ENCODE assay signal across 19 mouse cellular contexts in the genomic region with DNA sequence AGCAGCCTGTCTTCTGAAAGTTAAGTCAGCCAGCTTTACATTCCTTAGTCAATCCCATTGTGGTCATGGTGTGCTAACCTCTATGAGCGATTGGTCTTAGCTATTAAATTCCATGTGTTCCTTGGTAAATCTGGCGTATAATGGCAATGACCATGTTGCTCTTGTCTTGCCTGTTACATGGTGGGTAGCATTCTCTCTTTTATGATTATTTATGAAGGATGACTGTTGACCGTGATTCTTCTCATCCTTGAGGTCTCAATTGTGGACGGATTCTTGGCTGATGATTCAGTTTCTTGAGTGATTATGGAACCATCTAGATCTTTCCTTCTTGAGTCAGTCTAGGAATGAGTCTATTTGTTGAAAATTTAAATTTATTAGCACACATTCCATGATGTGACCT.
"Had no signal": no experiment of that assay in that cellular context is flagged by ENCODE, and none has a peak within 500 bp of the region (broad histone marks: within the 10 kb centered on the region; RNA-seq: fewer than 3 reads in every experiment).

No protein-coding gene starts in this region.

- H3K4me1 ChIP-seq: megakaryocyte, embryonic 14.5 days had no signal

- H3K27me3 ChIP-seq: lung, embryonic 15.5 days; midbrain, embryonic 12.5 days; neural tube, embryonic 13.5 days; neural tube, embryonic 15.5 days; stomach, embryonic 15.5 days had no signal

- DNase-seq: liver, postnatal 0 days; lung, adult 2 months; lung, postnatal 14 days; lung, postnatal 36 days; midbrain, embryonic 14.5 days; right cerebral cortex, postnatal 14 days; thymus, adult 2 months; thymus, postnatal 25 days; thymus, postnatal 4 days had no signal

- H3K4me3 ChIP-seq: lung, embryonic 15.5 days; megakaryocyte, embryonic 14.5 days; midbrain, embryonic 10.5 days; midbrain, embryonic 12.5 days; neural tube, embryonic 13.5 days; neural tube, embryonic 15.5 days; stomach, embryonic 15.5 days had no signal

- H3K4me2 ChIP-seq: lung, embryonic 15.5 days; midbrain, embryonic 12.5 days; neural tube, embryonic 13.5 days; neural tube, embryonic 15.5 days; stomach, embryonic 15.5 days had no signal

- H3K27ac ChIP-seq: lung, embryonic 15.5 days; macrophage; midbrain, embryonic 10.5 days; midbrain, embryonic 12.5 days; neural tube, embryonic 13.5 days; neural tube, embryonic 15.5 days; stomach, embryonic 15.5 days; stomach, postnatal 0 days had no signal

- H3K9ac ChIP-seq: liver, postnatal 0 days; lung, embryonic 15.5 days; midbrain, embryonic 12.5 days; neural tube, embryonic 13.5 days; neural tube, embryonic 15.5 days; stomach, embryonic 15.5 days had no signal

- ATAC-seq: liver, postnatal 0 days; lung, postnatal 0 days had no signal

- H3K36me3 ChIP-seq: lung, embryonic 15.5 days; midbrain, embryonic 10.5 days; midbrain, embryonic 12.5 days; neural tube, embryonic 13.5 days; neural tube, embryonic 15.5 days; stomach, embryonic 15.5 days had no signal

- H3K9me3 ChIP-seq: lung, embryonic 15.5 days; midbrain, embryonic 10.5 days; midbrain, embryonic 12.5 days; neural tube, embryonic 13.5 days; stomach, embryonic 15.5 days had no signal
